Mouse (Mus musculus) ES-Bruce4 (cell line): ENCODE results near the gene Orm3.

Experiments used
- CTCF ChIP-seq: IDR thresholded peaks from one replicate; pipeline ENCODE4 v1.8.1; 2011; ENCODE audit warnings: low read depth, low read length
- POLR2A ChIP-seq: IDR thresholded peaks from one replicate; pipeline ENCODE4 v1.8.1; 2011; ENCODE audit warnings: low read length; ENCODE audit not compliant: insufficient read depth

- TF ChIP-seq POLR2A (no peak), CTCF (no peak)
Observed at GRCm38 (mm10) chr4:63356981-63357570, 1.1 kb downstream of the Orm3 start.
